Mouse (Mus musculus) left cerebral cortex, postnatal 14 days (tissue): ENCODE measurements at regions not wholly inside any gene's neighbourhood (a gene's known extent, or its start where the extent isn't known, plus 50 kb on each side); places are given as distances from the start of the nearest gene placed in this dataset.
A peak's percentile ranks its signal among the peaks of the same experiment; 100 is the strongest.

ENCODE experiments used
- DNase-seq, 2 experiments: peaks; one replicate each; pipeline ENCODE4 v3.0.0; 2021 to 2022; ENCODE audit warnings: low spot score in 2 of 2, mixed read lengths in 1 of 2
- intact Hi-C: fragments of 180-260 bp; cut with DNase I; formaldehyde crosslinking; loops from one replicate; pipeline ENCODE4 v1.15.1; 2025

DNA sequence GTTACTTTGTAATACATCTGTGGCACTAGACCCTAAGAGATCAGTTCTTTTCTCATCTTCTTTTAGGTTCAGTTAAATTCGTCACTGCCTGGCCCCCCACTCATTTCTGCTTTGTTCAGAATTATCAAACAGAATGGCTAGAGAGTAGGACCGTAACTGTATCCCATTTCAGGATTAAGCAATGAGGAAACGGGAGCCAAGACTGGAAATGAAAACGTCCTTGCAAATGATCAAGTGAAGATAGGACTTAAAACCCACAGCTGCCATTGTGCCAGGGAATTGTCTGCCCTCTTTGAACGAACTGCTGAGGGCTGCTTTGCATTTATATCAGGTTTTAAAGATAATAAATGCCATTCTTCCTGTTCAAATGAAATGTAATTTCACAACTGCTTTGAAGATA lies 133.7 kb upstream of the Peli2 start:
- intact Hi-C loops = no loop called here

DNA sequence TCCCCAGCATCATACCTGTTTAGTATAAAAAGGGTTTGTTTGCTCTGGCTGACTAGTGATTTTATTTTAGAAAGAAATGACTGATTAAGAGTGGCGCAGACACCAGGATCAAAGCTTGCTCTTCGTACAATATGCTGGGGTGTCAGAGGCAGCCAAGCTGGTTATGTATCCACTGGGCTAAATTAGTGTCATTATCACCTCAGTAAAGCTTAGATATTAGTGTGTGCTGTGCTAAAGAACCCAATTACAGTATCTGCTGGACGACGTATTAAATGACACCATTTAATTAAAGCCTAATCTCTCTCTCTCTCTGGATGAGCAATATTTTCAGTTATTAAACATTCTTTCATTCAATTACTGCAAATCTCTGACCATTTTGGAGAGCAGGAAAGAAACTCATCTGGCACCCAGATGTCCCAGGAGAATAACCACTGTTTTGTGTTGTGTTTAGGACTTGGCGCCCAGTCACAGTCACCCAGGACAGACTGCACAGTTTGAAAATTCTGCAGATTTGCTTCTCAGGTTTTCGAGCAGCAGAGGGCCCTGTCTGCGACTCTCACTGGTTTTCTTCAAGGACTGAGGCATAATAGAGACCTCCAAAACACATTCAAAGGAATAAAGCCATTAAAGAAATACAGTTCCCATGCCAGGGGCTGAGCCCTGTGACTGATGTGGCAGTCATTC lies 133.1 kb upstream of the Peli2 start:
- no peak for DNase-seq

More for the DNA sequence above, 133.7 kb upstream of the Peli2 start:
- no peak for DNase-seq

DNA sequence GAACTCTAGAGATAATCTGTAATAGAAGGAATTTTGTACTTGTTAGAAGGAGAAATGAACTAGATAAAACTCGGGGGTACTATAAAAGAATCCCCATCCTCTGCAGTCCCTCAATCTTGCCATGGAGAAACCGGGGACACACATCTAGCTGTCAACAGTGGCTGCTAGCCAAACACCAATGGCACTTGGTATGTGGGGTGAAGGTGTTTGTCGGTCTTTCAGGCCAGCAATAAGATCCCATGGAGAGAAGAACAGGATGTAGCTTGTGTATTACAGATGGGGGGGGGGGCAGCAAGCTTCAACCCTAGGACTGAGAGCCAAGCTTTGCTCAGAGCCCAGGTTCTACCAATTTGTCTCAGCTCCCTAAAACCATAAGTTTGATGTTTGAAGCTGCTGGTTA lies 132.5 kb upstream of the Peli2 start:
- intact Hi-C loops = no loop called here
- no peak for DNase-seq

More for the DNA sequence above, 133.1 kb upstream of the Peli2 start:
- intact Hi-C loops = no loop called here

- intact Hi-C loops = no loop called here
- no peak for DNase-seq
Measured at GRCm38 (mm10) chr14:47989315-47989714, 131.3 kb upstream of the Peli2 start.

DNA sequence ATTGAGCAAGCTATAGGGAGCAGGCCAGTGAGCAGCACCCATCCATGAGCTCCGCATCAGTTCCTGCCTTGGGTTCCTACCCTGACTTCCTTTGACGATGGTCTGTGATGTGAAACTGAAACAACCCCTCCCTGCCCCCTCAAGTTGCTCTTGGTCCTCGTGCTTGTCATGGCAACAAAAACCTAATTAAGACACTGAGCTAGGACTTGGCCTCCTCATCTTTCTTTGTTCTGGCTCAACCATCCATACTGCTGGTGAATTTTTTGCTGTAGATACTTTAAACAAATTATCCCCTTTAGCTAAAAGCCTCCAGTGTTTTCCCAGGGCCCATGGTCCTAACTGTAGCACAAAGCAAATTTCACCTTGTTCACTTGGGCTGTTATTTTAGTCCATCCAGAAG lies 129.9 kb upstream of the Peli2 start:
- intact Hi-C loops = no loop called here
- no peak for DNase-seq

GRCm38 (mm10) chr14:47991546-47991945 lies 129.1 kb upstream of the Peli2 start:
- intact Hi-C loops = no loop called here
- no peak for DNase-seq

GRCm38 (mm10) chr14:47992091-47992490 lies 128.5 kb upstream of the Peli2 start:
- intact Hi-C loops = no loop called here
- DNase-seq = no peak

DNA sequence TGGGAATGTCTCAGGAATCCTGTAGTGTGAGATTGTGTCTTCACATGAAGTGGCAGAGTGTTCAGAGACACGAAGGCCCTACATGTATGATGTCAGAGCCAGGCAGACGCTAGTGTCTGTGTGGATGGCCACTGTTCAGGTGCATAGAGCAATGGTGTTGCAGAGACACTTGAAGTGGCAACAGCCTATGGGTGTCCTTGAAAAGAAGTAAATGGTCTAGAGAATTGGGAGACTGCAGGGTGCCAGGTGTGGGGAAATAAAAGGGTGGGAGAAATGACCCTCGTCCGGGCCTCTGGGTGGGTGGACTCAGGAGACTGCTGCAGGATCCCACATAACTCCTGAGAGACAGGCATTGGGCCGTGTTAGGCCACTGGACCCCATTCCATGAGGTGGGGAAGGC lies 127.8 kb upstream of the Peli2 start:
- DNase-seq = no peak
- intact Hi-C loops = no loop called here

DNA sequence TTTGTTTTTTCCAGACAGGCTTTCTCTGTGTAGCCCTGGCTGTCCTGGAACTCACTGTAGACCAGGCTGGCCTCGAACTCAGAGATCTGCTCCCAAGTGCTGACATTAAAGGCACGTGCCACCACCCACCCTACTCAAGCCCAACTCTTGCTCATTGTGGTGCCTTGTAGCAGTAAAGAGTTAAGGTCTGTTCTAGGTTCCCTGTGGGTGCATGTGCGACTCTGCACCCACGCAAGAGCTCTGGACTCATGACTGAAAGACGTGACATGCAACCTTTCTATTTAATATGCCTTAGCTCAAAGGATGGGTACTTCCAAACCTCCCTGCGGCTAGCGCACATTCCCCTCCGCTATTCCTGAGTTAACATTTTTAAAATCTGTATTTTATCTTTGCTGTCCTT lies 121.7 kb upstream of the Peli2 start:
- intact Hi-C loops = no loop called here

GRCm38 (mm10) chr14:48005092-48005928 lies 115.3 kb upstream of the Peli2 start:
- intact Hi-C loops = no loop called here
- no peak for DNase-seq

More for the DNA sequence above, 121.7 kb upstream of the Peli2 start:
- DNase-seq = no peak

DNA sequence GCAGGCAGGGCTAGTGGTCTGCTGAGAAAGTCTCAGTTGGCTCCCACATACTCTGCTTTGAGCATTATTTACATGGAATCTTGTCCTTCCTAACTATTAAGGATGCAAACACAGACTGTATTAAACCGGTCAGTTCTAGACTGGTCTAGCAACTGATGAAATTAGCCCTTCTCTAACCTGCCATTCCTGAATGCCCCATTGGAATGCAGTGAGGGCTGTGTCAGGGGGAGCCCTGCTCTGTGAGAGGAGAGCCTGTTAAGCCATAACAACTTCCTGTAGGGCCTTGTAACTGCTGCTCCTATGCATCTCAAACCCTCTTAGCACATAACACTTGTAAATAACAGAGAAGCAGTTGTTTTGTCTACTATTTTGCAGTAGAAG lies 114.7 kb upstream of the Peli2 start:
- intact Hi-C loops = no loop called here
- DNase-seq = no peak

DNA sequence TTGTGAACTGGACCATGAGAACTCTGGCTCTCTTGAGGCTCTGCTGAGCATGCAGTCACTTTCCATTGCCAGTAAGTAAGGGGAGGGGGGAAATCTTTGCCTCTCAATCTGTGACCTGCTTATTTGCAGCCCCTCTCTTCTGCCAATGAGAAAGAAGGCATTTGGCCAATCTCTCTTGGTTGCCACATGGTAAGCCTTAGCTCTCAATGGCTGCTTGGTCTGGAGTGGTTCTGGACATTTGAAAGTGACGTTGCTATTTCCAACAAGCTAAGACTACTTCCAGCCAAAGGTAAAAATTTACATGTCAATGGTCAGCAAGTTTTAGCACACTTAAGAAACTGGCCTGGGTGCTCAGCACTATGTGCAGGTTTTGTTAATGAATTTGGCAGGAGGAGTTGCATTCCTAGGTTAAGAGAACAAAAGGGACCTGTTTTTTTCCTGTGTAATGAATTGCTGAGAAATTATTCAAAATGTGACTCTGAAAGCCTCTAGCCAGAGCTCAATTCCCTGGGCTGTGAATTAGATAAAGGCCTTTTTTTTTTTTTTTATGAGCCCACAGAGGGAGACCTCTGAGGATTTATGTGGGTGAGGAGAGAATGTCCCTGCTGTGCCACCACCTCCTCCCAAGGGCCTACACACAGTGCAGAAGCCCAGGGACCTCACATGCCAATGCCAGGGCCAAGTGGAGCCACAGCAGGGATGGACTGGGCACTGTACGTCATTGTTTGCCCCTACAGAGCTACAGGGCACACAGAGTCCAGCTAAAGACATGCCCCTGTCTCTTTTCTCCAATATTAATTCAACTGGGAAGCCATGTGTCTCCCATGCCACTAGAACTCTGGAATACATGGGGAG lies 108.0 kb upstream of the Peli2 start:
- intact Hi-C loops = no loop called here
- peak; percentile 12 to 18 for DNase-seq

DNA sequence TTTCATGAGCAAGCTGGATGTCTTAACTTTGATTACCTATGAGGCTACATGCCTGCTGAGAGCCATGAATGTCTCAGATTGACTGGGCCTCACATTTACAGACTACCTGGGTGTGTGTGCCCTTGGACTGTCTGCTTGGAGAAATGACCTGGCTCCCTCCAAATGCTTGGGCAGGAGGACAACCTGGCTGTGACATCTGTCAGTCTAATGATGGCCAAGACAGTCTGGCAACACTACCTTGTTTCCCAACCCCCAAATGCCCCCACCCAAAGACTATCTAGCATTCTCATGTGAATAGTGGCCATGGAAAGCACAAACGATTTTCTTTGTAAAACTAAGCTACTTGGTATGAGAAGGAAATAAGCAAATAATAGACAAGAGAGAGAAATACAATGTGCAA lies 107.2 kb upstream of the Peli2 start:
- no peak for DNase-seq
- intact Hi-C loops = no loop called here

- DNase-seq = no peak
- intact Hi-C loops = no loop called here
Measured at GRCm38 (mm10) chr14:48014776-48015175, 105.8 kb upstream of the Peli2 start.

DNA sequence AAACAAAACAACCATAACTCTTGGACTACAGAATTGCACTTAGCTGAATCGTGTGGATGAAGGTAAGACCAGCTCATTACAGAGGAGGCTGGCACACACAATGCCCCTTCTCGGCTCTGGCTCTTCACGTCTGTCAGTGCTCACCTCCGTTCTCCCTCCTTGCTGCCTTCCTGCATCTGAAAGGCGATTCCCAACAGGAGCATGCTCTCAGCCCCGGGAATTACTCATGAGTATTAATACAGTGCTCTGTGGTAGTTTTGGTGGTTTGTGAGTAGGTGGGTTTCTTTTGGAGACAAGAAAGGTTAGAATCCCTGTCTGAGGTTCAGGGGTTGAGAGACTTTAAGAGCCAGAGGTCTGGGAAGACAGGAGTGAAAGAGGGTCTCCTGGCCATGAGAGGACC lies 102.7 kb upstream of the Peli2 start:
- DNase-seq = no peak
- intact Hi-C loops = no loop called here

GRCm38 (mm10) chr14:48019331-48019730 lies 101.3 kb upstream of the Peli2 start:
- intact Hi-C loops = no loop called here
- no peak for DNase-seq

- DNase-seq = no peak
- intact Hi-C loops = no loop called here
Measured at GRCm38 (mm10) chr14:48022271-48022670, 98.4 kb upstream of the Peli2 start.

DNA sequence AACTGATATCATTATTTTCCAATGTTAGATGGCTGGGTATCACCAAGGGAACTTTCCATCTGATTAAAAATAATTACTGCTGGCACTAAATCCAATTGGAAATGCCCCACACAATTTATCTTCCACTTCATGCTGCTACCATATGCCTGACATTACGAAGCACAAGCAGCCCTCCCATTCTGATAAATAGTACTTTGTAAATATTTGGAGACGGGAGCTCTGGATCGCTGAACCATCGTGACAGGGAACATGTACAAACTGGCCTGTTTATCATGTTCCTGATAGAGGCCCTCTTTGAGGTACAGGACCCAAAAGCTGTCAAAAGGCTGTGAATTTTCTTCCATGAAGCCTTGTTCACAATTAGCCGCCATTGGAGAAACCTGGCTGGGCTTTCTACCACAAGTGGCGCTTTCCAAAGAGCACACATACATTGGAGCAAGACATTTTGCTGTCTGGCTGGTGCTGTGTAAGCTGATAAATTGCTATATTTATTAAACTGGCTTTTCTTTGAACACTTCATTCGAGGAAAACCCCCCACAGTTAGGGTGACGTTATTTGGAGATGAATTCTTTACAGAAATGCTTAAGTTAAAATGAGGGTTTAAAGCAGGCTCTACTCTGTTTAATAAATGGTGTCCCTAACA lies 96.5 kb upstream of the Peli2 start:
- DNase-seq = no peak

DNA sequence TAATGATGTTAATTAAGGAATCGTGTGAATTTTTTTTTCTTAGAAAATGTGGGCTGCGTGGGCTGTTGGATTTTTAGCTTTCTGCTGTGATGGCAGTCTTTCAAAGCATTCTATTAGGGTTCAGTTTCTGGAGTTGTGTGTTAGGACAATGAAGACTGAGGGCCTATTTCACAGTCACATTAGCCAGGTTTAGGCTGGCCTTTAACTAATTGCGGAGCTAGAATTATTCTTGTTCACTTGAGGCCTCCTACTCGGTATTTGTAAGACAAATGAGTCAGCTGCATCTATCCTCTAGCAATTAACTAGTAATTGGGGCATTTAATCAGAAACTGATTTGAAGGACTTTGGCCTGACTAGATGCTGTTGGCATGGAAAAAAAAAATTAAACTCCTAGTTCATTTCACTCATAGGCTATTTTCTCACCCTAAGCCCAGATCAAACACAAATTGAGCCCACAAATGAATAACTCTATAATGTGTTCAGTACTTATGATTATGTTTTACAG lies 81.3 kb upstream of the Peli2 start:
- DNase-seq = no peak
- intact Hi-C loops = no loop called here

More for the DNA sequence above, 96.5 kb upstream of the Peli2 start:
- intact Hi-C loops = no loop called here

DNA sequence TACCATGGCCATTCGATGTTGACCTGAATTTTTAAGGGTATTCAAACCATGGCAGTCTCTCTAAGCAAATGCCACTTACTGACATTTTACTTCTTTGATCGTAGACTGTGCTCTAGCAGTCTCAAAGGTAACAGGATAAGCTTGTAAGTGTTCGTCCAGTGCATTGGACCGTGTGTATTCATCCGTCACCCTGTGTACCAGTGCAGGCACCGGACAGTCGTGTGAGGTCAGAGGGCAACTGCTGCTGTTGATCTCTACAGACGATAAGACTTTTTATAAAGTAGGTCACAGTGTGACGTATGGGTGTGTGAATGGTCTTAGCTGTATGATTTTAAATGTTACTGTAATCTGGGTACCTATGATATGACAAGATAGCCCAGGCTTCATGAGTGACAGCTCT lies 74.5 kb upstream of the Peli2 start:
- no peak for DNase-seq
- intact Hi-C loops = no loop called here
